Mouse (Mus musculus) forebrain, embryonic 10.5 days (tissue): ENCODE measurements around the gene Foxf1. TPM values are rescaled to one million over a fixed set of nuclear protein-coding genes. Genes with fewer than 3 reads are reported as not detected.

Experiments used
- DNase-seq: peaks from one replicate; pipeline ENCODE4 v3.0.0-alpha.2; 2017; ENCODE audit warnings: low spot score; ENCODE audit errors: extremely low spot score
- H3K27ac ChIP-seq: fragments of 300-500 bp; sonication (generic); 2 replicates; pipeline ENCODE4 v1.5.1; 2016; ENCODE audit warnings: mild to moderate bottlenecking
- H3K27me3 ChIP-seq: fragments of 300-500 bp; sonication (generic); 2 replicates; pipeline ENCODE4 v1.6.1; 2016; ENCODE audit warnings: mild to moderate bottlenecking; ENCODE audit not compliant: poor library complexity, severe bottlenecking
- H3K36me3 ChIP-seq: fragments of 300-500 bp; sonication (generic); replicated peaks from 2 replicates; pipeline ENCODE4 v1.6.1; 2016; ENCODE audit warnings: mild to moderate bottlenecking, moderate library complexity
- H3K4me1 ChIP-seq: fragments of 300-500 bp; sonication (generic); 2 replicates; pipeline ENCODE4 v1.6.1; 2016
- H3K4me3 ChIP-seq: fragments of 300-500 bp; sonication (generic); 2 replicates; pipeline ENCODE4 v1.5.1; 2016; ENCODE audit warnings: mild to moderate bottlenecking, moderate library complexity
- H3K9me3 ChIP-seq: fragments of 300-500 bp; sonication (generic); 2 replicates; pipeline ENCODE4 v1.6.1; 2016; ENCODE audit warnings: mild to moderate bottlenecking, moderate library complexity
- WGBS: fragments of 180-500 bp; shearing (Covaris S2); methylation state at CpG from one replicate; pipeline ENCODE4 v1.1.7; 2016; 5-methylcytosine and 5-hydroxymethylcytosine counted together
- polyA plus RNA-seq: library from polyadenylated mRNA; unstranded; fragments of >200 nt; fragmentation: Nextera tagmentation; extraction: Ambion mirVana; gene quantifications from 2 replicates; pipeline ENCODE4 v1.2.1, GENCODE M21; 2016

Gene Foxf1
- polyA plus RNA-seq, 1 experiment from 2014 or later, result 2.5 TPM

- H3K9me3 ChIP-seq, result peaks cover 4% of the 10 kb centered on the region; the same call in 1 of the 2 replicates
- under 1% methylated on average over 15 of the region's 15 CpGs for WGBS
- H3K36me3 ChIP-seq, result no peaks in the 10 kb centered on the region
- peaks cover 100% of the 10 kb centered on the region for H3K27me3 ChIP-seq
- H3K4me3 ChIP-seq, result no peak overlapping the region
- peak; percentile 22 for DNase-seq
- no peak overlapping the region for H3K27ac ChIP-seq
- peaks cover 31% of the 10 kb centered on the region for H3K4me1 ChIP-seq
Observed at GRCm38 (mm10) chr8:121074108-121074847, 9.9 kb upstream of the Foxf1 start.

- DNase-seq, result peak; percentile 20
- under 1% methylated on average over 10 of the region's 10 CpGs for WGBS
- Histone ChIP-seq H3K27ac (no peak overlapping the region), H3K4me1 (peaks cover 31% of the 10 kb centered on the region), H3K4me3 (no peak overlapping the region), H3K27me3 (peaks cover 100% of the 10 kb centered on the region), H3K9me3 (peaks cover 4% of the 10 kb centered on the region; the same call in 1 of the 2 replicates), H3K36me3 (no peaks in the 10 kb centered on the region)
Observed at GRCm38 (mm10) chr8:121074848-121075145, 9.4 kb upstream of the Foxf1 start.

- no peak overlapping the region for H3K4me3 ChIP-seq
- peaks cover 39% of the 10 kb centered on the region for H3K4me1 ChIP-seq
- no peak for DNase-seq
- WGBS, result 2% methylated on average over 13 of the region's 13 CpGs
- no peaks in the 10 kb centered on the region for H3K36me3 ChIP-seq
- no peak overlapping the region for H3K27ac ChIP-seq
- peaks cover 4% of the 10 kb centered on the region; the same call in 1 of the 2 replicates for H3K9me3 ChIP-seq
- peaks cover 100% of the 10 kb centered on the region for H3K27me3 ChIP-seq
Observed at GRCm38 (mm10) chr8:121075936-121076335, 8.2 kb upstream of the Foxf1 start.

GRCm38 (mm10) chr8:121076555-121076954 lies 7.6 kb upstream of the Foxf1 start:
- H3K4me1 ChIP-seq, result peaks cover 35% of the 10 kb centered on the region
- H3K4me3 ChIP-seq, result no peak overlapping the region
- no peak overlapping the region for H3K27ac ChIP-seq
- peaks cover 100% of the 10 kb centered on the region for H3K27me3 ChIP-seq
- H3K36me3 ChIP-seq, result no peaks in the 10 kb centered on the region
- DNase-seq, result no peak
- 4% methylated on average over 7 of the region's 7 CpGs for WGBS
- peaks cover 4% of the 10 kb centered on the region; the same call in 1 of the 2 replicates for H3K9me3 ChIP-seq

- DNase-seq, result no peak
- no peak overlapping the region for H3K27ac ChIP-seq
- 1% methylated on average over 14 of the region's 14 CpGs for WGBS
- no peaks in the 10 kb centered on the region for H3K36me3 ChIP-seq
- peaks cover 100% of the 10 kb centered on the region for H3K27me3 ChIP-seq
- H3K4me1 ChIP-seq, result peaks cover 36% of the 10 kb centered on the region
- peaks cover 4% of the 10 kb centered on the region; the same call in 1 of the 2 replicates for H3K9me3 ChIP-seq
- H3K4me3 ChIP-seq, result no peak overlapping the region
Observed at GRCm38 (mm10) chr8:121078721-121079120, 5.5 kb upstream of the Foxf1 start.

- Histone ChIP-seq H3K9me3 (peaks cover 4% of the 10 kb centered on the region; the same call in 1 of the 2 replicates), H3K4me1 (peaks cover 36% of the 10 kb centered on the region), H3K4me3 (no peak overlapping the region), H3K27me3 (peaks cover 100% of the 10 kb centered on the region), H3K36me3 (no peaks in the 10 kb centered on the region), H3K27ac (no peak overlapping the region)
- no peak for DNase-seq
- 2% methylated on average over 7 of the region's 7 CpGs for WGBS
Observed at GRCm38 (mm10) chr8:121079201-121079600, 5.0 kb upstream of the Foxf1 start.

- peaks cover 4% of the 10 kb centered on the region; the same call in 1 of the 2 replicates for H3K9me3 ChIP-seq
- peaks cover 36% of the 10 kb centered on the region for H3K4me1 ChIP-seq
- peaks cover 100% of the 10 kb centered on the region for H3K27me3 ChIP-seq
- DNase-seq, result peak; percentile 25
- no peaks in the 10 kb centered on the region for H3K36me3 ChIP-seq
- WGBS, result 3% methylated on average over 12 of the region's 12 CpGs
- H3K4me3 ChIP-seq, result no peak overlapping the region
- H3K27ac ChIP-seq, result no peak overlapping the region
Observed at GRCm38 (mm10) chr8:121079944-121080343, 4.2 kb upstream of the Foxf1 start.

GRCm38 (mm10) chr8:121080361-121081090 lies 3.7 kb upstream of the Foxf1 start:
- DNase-seq, result peak; percentile 34
- H3K4me1 ChIP-seq, result peaks cover 39% of the 10 kb centered on the region
- H3K36me3 ChIP-seq, result no peaks in the 10 kb centered on the region
- H3K27ac ChIP-seq, result no peak overlapping the region
- peaks cover 100% of the 10 kb centered on the region for H3K27me3 ChIP-seq
- peak overlapping the region; percentile 14; the same call in 1 of the 2 replicates for H3K4me3 ChIP-seq
- H3K9me3 ChIP-seq, result peaks cover 4% of the 10 kb centered on the region; the same call in 1 of the 2 replicates
- WGBS, result under 1% methylated on average over 49 of the region's 49 CpGs

- H3K9me3 ChIP-seq, result no peaks in the 10 kb centered on the region
- no peak overlapping the region for H3K27ac ChIP-seq
- 2% methylated on average over 7 of the region's 7 CpGs for WGBS
- no peaks in the 10 kb centered on the region for H3K36me3 ChIP-seq
- peaks cover 100% of the 10 kb centered on the region for H3K27me3 ChIP-seq
- H3K4me3 ChIP-seq, result no peak overlapping the region
- peaks cover 39% of the 10 kb centered on the region for H3K4me1 ChIP-seq
- no peak for DNase-seq
Observed at GRCm38 (mm10) chr8:121081398-121081797, 2.8 kb upstream of the Foxf1 start.

- Histone ChIP-seq H3K27ac (no peak overlapping the region), H3K27me3 (peaks cover 100% of the 10 kb centered on the region), H3K36me3 (no peaks in the 10 kb centered on the region), H3K4me1 (peaks cover 39% of the 10 kb centered on the region), H3K4me3 (peak overlapping the region; percentile 58), H3K9me3 (no peaks in the 10 kb centered on the region)
- under 1% methylated on average over 57 of the region's 57 CpGs for WGBS
- DNase-seq, result peak; percentile 35
Observed at GRCm38 (mm10) chr8:121082218-121083092, 1.7 kb upstream of the Foxf1 start.

GRCm38 (mm10) chr8:121083093-121083935 lies 872 bp upstream of the Foxf1 start:
- Histone ChIP-seq H3K27ac (peak overlapping the region; percentile 66), H3K9me3 (no peaks in the 10 kb centered on the region)
- WGBS, result 1% methylated on average over 88 of the region's 89 CpGs

GRCm38 (mm10) chr8:121083936-121084209 lies 313 bp upstream of the Foxf1 start:
- Histone ChIP-seq H3K9me3 (no peaks in the 10 kb centered on the region), H3K4me3 (peak overlapping the region; percentile 58), H3K27ac (peak overlapping the region; percentile 66), H3K4me1 (peaks cover 41% of the 10 kb centered on the region), H3K27me3 (peaks cover 100% of the 10 kb centered on the region), H3K36me3 (no peaks in the 10 kb centered on the region)
- no peak for DNase-seq
- WGBS, result under 1% methylated on average over 19 of the region's 27 CpGs

More at GRCm38 (mm10) chr8:121083093-121083935, 872 bp upstream of the Foxf1 start:
- peaks cover 39% of the 10 kb centered on the region for H3K4me1 ChIP-seq
- H3K36me3 ChIP-seq, result no peaks in the 10 kb centered on the region
- peak; percentile 64 for DNase-seq
- peak overlapping the region; percentile 58 for H3K4me3 ChIP-seq
- H3K27me3 ChIP-seq, result peaks cover 100% of the 10 kb centered on the region
